Mouse (Mus musculus) ES-CJ7 (cell line): ENCODE results near the gene Idh2.

Source experiments
- DNase-seq: peaks from one replicate; pipeline ENCODE4 v3.0.0; 2011; ENCODE audit warnings: low read depth, low spot score

The Idh2 gene

DNA sequence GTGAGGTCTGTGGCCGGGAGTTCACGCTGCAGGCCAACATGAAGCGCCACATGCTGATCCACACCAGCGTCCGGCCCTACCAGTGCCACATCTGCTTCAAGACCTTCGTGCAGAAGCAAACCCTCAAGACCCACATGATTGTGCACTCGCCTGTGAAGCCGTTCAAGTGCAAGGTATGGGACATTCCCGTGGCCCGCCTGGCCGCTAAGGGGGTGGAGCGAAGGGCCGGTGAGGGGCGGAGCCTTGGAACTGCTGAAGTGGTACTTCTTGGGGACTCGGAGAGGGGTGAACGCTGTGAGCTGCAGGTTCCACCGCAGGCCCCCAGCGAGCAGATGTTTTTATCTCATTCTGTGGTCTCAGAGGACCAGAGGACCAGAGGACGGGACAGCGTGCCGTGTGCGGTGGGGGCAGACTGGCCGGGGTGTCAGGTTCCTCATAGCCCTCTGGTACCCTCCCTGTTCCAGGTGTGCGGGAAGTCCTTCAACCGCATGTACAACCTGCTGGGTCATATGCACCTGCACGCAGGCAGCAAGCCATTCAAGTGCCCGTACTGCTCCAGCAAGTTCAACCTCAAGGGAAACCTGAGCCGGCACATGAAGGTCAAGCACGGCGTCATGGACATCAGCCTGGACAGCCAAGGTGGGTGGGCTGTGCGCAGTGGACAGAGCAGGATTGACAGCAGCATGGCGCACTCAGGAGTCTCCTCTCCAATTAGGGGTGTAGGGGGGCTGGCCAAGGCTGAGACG lies 29.0 kb downstream of the Idh2 start:
- no peak for DNase-seq

DNA sequence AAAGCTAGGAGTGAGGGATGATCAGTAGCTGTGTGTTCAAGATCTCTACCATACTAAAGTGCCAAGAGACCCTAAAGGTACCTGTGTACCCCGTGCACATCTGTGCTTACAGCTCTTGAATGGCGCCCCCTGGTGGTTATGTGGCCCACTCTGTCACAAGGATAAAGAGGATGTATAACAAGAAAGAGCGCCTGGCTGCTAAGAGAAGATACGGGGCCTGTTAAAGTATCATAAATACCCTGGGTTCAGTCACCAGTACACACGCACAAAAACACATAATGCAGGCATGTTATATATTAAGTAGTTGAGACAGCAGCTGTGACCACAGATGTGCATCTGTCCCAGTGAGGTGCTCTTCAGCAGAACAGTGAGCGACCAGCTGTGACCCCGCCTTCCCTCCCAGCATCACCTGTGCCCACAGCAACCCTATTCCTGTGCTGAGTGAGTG lies 30.7 kb downstream of the Idh2 start:
- peak; percentile 90 for DNase-seq

DNA sequence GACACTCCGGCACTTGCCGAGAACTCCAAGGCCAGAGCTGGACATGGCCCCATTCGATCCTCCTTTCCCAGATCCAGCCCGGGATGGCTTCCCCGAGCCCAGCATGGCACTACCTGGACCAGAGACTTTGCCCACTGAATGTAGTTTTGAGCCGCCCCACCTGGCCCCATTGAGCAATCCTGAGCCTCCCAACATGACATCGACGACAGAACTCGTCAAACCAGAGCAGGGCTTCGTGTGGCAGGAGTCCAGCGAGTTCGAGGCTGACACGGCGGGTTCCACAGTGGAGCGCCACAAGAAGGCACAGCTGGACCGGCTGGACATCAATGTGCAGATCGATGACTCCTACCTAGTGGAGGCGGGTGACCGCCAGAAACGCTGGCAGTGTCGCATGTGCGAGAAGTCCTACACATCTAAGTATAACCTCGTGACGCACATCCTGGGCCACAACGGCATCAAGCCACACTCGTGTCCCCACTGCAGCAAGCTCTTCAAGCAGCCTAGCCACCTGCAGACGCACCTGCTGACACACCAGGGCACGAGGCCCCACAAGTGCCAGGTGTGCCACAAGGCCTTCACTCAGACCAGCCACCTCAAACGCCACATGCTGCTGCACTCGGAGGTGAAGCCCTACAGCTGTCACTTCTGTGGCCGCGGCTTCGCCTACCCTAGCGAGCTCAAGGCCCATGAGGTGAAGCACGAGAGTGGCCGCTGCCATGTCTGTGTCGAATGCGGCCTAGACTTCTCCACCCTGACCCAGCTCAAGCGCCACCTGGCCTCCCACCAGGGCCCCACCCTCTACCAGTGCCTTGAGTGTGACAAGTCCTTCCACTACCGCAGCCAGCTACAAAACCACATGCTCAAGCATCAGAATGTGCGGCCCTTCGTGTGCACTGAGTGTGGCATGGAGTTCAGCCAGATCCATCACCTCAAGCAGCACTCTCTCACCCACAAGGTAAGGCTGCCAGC lies 33.3 kb downstream of the Idh2 start:
- DNase-seq = no peak

GRCm38 (mm10) chr7:80078792-80079301 lies 36.3 kb downstream of the Idh2 start:
- peak; percentile 47 for DNase-seq

DNA sequence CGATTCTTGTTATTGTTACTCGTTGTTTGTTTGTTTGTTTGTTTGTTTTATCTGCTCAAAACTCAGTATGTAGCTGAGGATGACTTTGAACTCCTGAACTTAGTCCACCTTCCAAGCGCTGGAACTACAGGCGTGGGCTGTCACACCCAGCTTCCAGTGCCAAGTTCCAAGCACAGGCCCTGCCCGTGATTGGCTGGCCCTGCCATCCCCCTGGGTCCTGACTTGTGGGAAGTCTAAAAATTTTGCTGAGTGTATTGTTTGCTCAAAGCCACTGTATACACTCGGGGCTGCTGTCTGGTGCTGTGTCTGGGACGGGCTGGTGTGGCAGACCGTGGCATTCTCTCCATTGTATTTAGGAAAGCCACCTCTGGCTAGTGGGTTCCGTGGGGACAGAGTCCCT lies 37.4 kb downstream of the Idh2 start:
- DNase-seq = no peak

DNA sequence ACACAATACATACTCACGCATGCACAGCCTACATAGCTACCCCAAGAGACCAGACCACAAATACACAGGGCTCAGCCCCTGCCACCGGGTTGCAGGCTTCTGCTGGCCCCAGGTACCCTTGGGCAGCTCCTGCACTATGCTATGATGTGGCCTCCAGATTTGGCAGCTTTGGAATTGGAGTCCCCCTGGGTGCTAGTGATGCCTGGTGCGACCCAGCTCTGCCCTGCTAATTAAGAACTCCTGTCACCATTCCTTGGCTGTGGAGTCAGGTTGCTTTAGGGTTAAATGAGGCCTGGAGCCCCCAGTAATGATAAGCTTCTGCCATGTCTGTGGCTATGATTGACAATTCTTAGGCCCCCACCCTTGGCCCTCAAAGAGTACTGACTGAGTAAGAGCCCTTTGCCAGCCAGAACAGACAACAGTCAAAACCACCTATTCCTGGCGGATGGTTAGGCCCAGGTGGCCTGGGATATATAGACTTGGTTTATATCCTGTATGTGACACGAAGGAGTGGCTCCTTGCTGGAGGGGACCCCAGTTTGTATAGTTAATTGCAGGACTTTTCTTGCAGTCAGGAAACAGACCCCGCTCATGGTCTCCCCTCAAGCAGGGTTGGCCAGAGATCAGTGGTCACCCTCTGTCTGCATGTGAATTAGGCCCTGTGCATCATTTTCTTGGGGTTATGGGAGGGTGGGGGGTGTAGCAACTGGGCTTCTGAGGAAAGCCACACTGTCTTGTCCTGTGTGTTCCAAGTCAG lies 38.1 kb downstream of the Idh2 start:
- no peak for DNase-seq

GRCm38 (mm10) chr7:80075946-80076583 lies 39.1 kb downstream of the Idh2 start:
- no peak for DNase-seq

- no peak for DNase-seq
Measured at GRCm38 (mm10) chr7:80074921-80075441, 40.2 kb downstream of the Idh2 start.

DNA sequence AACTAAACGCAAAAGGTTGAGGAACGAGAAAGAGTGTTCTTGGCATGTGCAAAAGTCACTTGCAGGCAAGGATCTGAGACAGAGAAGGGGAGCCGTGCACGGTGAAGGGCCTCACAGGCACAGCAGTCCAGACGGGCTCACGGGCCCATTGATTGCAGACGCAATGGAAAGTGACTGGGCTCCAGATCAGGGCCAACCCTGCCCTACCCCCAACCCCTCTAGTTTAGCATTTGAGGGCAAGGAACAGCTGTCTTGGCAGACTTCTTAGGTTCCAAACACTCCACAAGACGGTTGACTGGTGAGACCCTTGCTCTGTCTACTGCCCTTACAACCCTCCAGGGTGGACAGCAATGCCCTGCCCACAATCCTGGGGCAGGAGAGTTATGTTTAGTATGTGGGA lies 41.7 kb downstream of the Idh2 start:
- no peak for DNase-seq

DNA sequence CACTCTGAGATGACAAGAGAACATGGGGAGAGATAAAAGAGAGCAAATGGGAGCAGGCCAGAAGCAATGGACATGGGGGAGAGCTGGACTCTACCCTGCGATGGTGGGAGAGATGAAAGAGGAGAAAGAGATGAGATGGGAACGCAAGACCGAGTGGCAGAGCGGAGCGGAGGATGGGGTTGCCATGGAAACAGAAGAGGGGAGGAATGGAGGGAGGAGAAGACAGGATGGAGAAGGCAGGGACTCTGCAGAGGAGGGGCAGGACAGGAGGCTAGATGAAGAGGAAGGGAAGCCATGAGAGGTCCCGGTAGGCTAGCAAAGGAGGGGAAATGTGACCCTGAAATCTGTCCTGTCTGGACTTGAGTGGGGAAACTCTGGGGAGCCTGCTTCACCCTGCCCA lies 42.9 kb downstream of the Idh2 start:
- no peak for DNase-seq

GRCm38 (mm10) chr7:80071209-80071608 lies 44.0 kb downstream of the Idh2 start:
- no peak for DNase-seq

DNA sequence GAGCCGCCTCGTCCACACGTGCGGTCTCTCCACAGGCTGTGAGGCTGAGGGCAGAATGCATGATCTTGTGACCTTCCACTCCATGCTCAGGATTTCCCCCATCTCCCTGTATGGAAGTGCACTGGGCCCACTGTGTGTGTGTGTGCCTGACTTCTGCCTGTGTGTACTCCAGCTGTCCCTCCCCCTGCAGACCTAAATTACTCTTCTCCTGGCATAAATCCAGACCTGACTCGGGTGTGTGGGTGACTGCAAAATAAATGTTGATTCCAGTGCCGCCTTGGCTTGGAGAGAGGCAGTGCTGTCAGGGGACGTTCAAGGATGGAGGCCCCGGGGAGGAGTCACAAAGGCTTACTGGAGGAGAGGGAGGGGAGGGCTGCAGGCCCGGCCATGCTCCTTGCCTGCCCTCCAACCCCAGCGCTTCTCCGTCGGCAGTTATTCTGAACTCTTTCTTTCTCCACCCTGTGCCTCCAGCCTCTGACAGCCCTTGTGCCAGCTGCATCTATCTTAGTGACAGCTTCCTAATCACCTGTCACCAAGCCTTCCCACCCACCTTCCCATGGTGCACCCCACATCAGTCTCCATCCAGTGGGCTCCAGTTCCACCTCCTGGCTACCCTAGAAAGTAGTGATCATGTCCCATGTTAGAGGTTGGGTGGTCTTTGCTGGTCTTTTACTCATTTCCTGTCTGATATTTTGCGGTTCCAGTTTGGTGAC lies 45.4 kb downstream of the Idh2 start:
- no peak for DNase-seq

DNA sequence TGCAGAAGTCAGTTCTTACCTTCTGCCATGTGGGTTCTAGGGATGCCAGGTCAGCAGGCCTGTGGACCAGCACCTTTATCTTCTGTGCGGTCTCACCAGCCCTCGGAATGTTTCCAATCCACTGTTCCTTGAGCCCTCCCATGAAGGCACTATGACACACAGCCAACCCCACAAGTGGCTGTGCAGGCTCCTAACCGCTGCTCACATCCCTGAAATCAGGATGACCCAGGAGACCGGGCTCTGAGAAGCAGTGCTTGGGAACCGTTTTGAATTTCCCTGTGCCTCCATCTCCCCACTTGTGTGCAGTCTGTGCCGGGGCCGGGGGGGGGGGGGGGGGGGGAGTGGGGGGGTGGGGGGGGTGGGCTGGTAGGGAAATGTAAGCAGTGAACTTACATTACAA lies 46.9 kb downstream of the Idh2 start:
- no peak for DNase-seq

DNA sequence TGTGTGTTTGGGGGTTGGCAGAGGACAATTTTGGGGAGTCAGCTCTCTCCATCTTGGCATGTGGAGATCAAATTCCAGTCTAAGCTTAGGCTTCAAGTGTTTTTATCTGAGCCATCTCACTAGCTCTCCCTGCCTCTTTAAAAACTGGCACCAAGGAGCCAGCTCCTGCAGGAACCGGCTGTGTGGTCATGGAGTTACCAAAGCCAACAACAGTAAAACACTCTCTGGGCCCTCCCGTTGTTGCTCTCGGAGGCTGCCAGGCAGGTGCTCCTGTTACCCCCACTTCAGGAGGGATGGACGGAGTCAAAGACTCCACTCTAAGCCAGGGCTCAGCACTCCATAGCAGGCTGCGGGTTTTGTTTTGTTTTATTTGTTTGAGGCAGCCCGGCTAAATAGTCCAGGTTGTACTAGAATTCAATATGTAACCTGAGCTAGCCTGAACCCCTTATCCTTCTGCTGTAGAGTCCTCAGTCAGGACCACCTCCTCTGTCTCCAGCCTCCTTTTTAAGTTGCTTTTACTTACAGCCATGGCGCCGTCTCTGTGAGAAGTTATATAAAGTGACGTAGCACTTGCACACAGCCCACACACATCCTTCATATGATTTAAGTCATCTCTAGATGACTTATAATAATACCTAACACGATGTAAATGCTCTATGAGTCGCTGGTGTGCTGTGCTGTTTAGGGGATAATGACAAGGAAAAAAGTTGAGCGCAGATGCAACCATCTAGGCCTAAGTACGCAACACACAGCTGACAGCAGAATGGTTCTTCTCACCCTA lies 48.3 kb downstream of the Idh2 start:
- DNase-seq = no peak

- no peak for DNase-seq
Measured at GRCm38 (mm10) chr7:80065250-80065649, 49.9 kb downstream of the Idh2 start.

DNA sequence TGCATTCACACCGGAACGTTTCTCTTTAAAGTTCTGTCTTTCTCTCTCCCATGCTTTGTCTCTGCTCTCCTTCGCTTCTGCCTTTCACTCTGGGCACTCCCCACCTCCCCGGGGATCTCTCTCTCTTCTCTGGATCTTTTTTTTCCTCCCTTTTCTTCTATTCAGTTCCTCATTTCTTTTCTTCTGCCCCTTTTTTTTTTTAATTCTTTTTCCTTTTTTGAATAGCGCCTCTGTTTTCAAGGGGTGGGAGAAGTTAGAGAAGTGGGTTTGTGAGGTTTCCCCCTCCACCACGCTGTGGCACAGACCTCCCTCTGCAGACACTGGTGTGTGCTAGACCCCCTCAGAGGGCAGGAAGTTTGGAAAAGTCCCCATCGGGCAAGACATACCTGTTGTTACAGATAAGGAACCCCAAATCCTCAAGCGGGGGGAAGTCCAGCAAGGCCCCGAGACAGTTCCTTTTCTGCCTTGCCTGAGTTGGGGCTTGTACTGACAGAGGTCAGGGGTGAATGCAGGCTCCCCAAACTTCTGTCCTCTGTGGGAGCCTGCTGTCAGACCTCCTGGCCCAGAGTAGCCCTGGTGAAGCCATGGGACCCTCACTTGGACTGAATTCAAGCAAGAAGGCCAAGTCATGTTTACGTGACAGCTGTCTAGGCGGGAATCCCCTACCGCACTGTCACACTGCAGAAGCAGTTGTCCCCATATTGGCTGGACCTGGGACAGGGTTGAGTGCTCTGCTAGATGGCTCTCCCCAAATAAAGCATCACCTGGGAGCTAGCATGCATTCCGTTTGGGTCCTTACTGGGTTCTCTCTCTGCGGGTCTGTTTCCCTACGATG lies 51.1 kb downstream of the Idh2 start:
- DNase-seq = no peak

DNA sequence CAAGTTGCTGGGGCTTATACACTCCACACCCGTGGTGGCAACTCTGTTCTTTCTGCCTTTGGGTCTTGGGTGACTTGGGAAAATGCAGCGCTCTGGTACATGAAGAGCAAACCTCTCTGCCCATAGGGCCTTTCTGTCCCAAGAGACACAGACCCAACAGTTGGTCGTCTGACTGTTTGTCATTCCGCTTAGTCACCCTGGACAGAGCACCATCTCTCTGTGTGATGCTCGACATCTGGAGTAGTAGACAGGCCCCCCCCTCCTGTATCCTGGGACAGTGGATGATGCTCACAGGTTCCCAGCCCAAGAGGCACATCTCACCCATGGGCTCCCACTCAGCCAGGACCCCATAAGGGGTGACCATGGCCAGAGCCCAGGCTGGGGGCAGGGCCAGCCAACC lies 51.9 kb downstream of the Idh2 start:
- no peak for DNase-seq

DNA sequence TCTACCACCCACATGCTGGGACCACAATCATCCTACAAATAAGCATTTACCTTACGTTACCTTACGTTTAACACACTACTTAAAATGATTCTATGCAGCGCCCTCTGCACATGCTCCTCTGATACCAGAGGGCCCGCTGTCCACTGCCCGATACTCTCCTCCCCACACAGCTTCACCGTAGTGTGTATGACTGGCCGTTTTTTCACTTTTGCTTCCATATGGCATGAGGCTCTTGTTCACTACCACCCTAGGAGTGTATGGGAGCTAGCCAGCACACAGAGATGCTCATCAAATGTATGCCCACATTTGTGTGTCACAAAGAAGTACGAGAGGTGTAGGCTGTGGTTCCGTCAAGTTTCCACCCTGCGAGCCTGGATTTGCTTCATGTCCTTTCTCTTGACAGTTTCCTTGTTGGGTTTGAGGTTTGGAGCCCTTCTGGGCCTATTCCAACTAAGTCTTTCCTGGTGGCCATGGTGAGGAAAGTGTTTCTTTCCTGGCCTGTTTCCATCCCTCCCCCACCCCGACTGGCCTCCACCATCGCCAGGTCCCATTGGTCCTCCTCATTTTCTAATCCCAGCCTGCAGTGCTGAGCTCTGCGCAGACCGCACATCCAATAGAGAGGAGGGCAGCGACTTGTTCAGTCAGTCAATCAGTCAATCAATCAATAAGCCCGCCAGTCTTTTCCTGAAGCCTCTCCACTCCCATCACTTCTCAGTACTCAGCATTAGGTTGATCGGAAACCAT lies 52.9 kb downstream of the Idh2 start:
- DNase-seq = no peak
